In genomic region chr2:180389013-180389412, GRCm38 (mm10) we compare ENCODE assay signal across 27 mouse cellular contexts. TPM values are rescaled to one million over a fixed set of nuclear protein-coding genes. Genes with fewer than 3 reads are reported as not detected.
DNase-seq lines count a peak whose midpoint lies in the region; ATAC-seq and TF ChIP-seq lines count a peak whose summit lies in the region.
"Had no signal": no experiment of that assay in that cellular context is flagged by ENCODE, and none has a peak within 500 bp of the region (broad histone marks: within the 10 kb centered on the region; RNA-seq: fewer than 3 reads in every experiment).

No protein-coding gene starts in this region.

- peak overlapping the region; percentile 54 for H3K4me3 ChIP-seq in heart, adult 2 months
- H3K4me3 ChIP-seq in heart, embryonic 15.5 days = peak overlapping the region; percentile 73
- peak overlapping the region; percentile 15; the same call in 1 of the 2 replicates for H3K4me3 ChIP-seq in lung, embryonic 14.5 days (ENCODE audit: low read depth, low read length)
- no peak overlapping the region for H3K4me3 ChIP-seq in stomach, postnatal 0 days (ENCODE audit: low read depth, low read length)
- H3K4me3 ChIP-seq: forebrain, embryonic 15.5 days; hindbrain, embryonic 13.5 days; midbrain, embryonic 12.5 days; neural tube, embryonic 12.5 days had no signal

- H3K36me3 ChIP-seq in heart, adult 2 months (ENCODE audit: control insufficient read depth, insufficient read depth, low read length) = peaks cover 4% of the 10 kb centered on the region; the same call in 1 of the 2 replicates
- no peaks in the 10 kb centered on the region for H3K36me3 ChIP-seq in heart, embryonic 15.5 days
- no peaks in the 10 kb centered on the region for H3K36me3 ChIP-seq in lung, embryonic 14.5 days (ENCODE audit: insufficient read depth)
- no peaks in the 10 kb centered on the region for H3K36me3 ChIP-seq in stomach, postnatal 0 days (ENCODE audit: control insufficient read depth, insufficient read depth, low read length)
- H3K36me3 ChIP-seq: forebrain, embryonic 15.5 days; hindbrain, embryonic 13.5 days; midbrain, embryonic 12.5 days; neural tube, embryonic 12.5 days had no signal

- no peaks in the 10 kb centered on the region for H3K9me3 ChIP-seq in heart, embryonic 15.5 days (replicated peaks)
- H3K9me3 ChIP-seq in lung, embryonic 14.5 days (ENCODE audit: low read depth, low read length) = no peaks in the 10 kb centered on the region
- no peaks in the 10 kb centered on the region for H3K9me3 ChIP-seq in stomach, postnatal 0 days (ENCODE audit: control insufficient read depth, low read length)
- H3K9me3 ChIP-seq: forebrain, embryonic 15.5 days; hindbrain, embryonic 13.5 days; midbrain, embryonic 12.5 days; neural tube, embryonic 12.5 days had no signal

- peaks cover 11% of the 10 kb centered on the region for H3K4me1 ChIP-seq in heart, adult 2 months (ENCODE audit: control insufficient read depth, insufficient read depth, low read length)
- peaks cover 37% of the 10 kb centered on the region for H3K4me1 ChIP-seq in heart, embryonic 15.5 days (replicated peaks)
- no peaks in the 10 kb centered on the region for H3K4me1 ChIP-seq in lung, embryonic 14.5 days (ENCODE audit: insufficient read depth)
- H3K4me1 ChIP-seq in stomach, postnatal 0 days (replicated peaks; ENCODE audit: control insufficient read depth, insufficient read depth) = no peaks in the 10 kb centered on the region; the same call in 1 of the 2 replicates

- 42% methylated on average over 12 of the region's 12 CpGs for WGBS in heart, adult 2 months
- 35% methylated on average over 12 of the region's 12 CpGs for WGBS in heart, embryonic 15.5 days
- WGBS in lung, embryonic 14.5 days = 62% methylated on average over 12 of the region's 12 CpGs
- 66% methylated on average over 12 of the region's 12 CpGs for WGBS in stomach, postnatal 0 days

- TF ChIP-seq POLR2A in heart, adult 2 months (IDR thresholded peaks at IDR 0.05; ENCODE audit: insufficient read depth, low read depth, low read length) = peak; percentile 69; the same call in 1 of the 2 replicates

- no peaks in the 10 kb centered on the region for H3K27me3 ChIP-seq in heart, adult 2 months (ENCODE audit: control insufficient read depth, insufficient read depth, low read length)
- peaks cover 12% of the 10 kb centered on the region; the same call in 1 of the 2 replicates for H3K27me3 ChIP-seq in heart, embryonic 15.5 days
- peaks cover 50% of the 10 kb centered on the region for H3K27me3 ChIP-seq in lung, embryonic 14.5 days (ENCODE audit: insufficient read depth, low read length)
- no peaks in the 10 kb centered on the region for H3K27me3 ChIP-seq in stomach, postnatal 0 days (ENCODE audit: control insufficient read depth, insufficient read depth, low read length)

- H3K4me2 ChIP-seq in heart, embryonic 15.5 days = peak overlapping the region; percentile 71
- peak overlapping the region; percentile 27; the same call in 1 of the 2 replicates for H3K4me2 ChIP-seq in lung, embryonic 14.5 days
- peak overlapping the region; percentile 14; the same call in 1 of the 2 replicates for H3K4me2 ChIP-seq in stomach, postnatal 0 days (replicated peaks; ENCODE audit: low read depth)
- H3K4me2 ChIP-seq: forebrain, embryonic 15.5 days; hindbrain, embryonic 13.5 days; liver, embryonic 11.5 days; midbrain, embryonic 12.5 days; neural tube, embryonic 12.5 days had no signal

- intact Hi-C loops in heart, adult 2 months (cut with DNase I) = no loop called here
- intact Hi-C loops in heart, postnatal 36 days (cut with DNase I) = no loop called here
- intact Hi-C loops in heart, postnatal 14 days (cut with DNase I) = no loop called here

- H3K27ac ChIP-seq in heart, adult 2 months = peak overlapping the region; percentile 89
- peak overlapping the region; percentile 97 for H3K27ac ChIP-seq in heart, embryonic 15.5 days
- no peak overlapping the region for H3K27ac ChIP-seq in lung, embryonic 14.5 days (ENCODE audit: low read depth)
- H3K27ac ChIP-seq in stomach, postnatal 0 days (replicated peaks) = no peak overlapping the region
- H3K27ac ChIP-seq: forebrain, embryonic 15.5 days; hindbrain, embryonic 13.5 days; midbrain, embryonic 12.5 days; neural tube, embryonic 12.5 days had no signal

- H3K79me2 ChIP-seq in heart, adult 2 months (replicated peaks; ENCODE audit: control insufficient read depth, insufficient read depth, low read length) = no peaks in the 10 kb centered on the region

- peak overlapping the region; percentile 80 for H3K9ac ChIP-seq in heart, adult 2 months (ENCODE audit: low read depth, low read length)
- H3K9ac ChIP-seq in heart, embryonic 15.5 days = peak overlapping the region; percentile 92
- peak overlapping the region; percentile 15; the same call in 1 of the 2 replicates for H3K9ac ChIP-seq in lung, embryonic 14.5 days
- H3K9ac ChIP-seq in stomach, postnatal 0 days (ENCODE audit: low read length) = no peak overlapping the region
- H3K9ac ChIP-seq: forebrain, embryonic 15.5 days; hindbrain, embryonic 13.5 days; liver, postnatal 0 days; midbrain, embryonic 12.5 days; neural tube, embryonic 12.5 days had no signal

- DNase-seq in heart, adult 2 months = no peak
- no peak for DNase-seq in heart, postnatal 36 days
- no peak for DNase-seq in heart, postnatal 14 days
- no peak for DNase-seq in lung, embryonic 14.5 days
- no peak for DNase-seq in lung, postnatal 36 days
- no peak for DNase-seq in stomach, postnatal 0 days (ENCODE audit: low spot score)
- DNase-seq: adrenal gland, postnatal 36 days; cerebellum, adult 9-10 months; gastrocnemius, postnatal 36 days; kidney, adult 9 months; kidney, postnatal 14 days; liver, postnatal 0 days; lung, postnatal 10 days; retina, postnatal 1 day; right cerebral cortex, postnatal 25 days; spleen, adult 18-20 months; thymus, postnatal 25 days had no signal

- no peak for TF ChIP-seq CTCF in heart, adult 2 months (IDR thresholded peaks at IDR 0.05)
- TF ChIP-seq CTCF in lung, embryonic 14.5 days (IDR thresholded peaks at IDR 0.05; ENCODE audit: low read depth) = no peak
- no peak for TF ChIP-seq CTCF in stomach, postnatal 0 days (IDR thresholded peaks at IDR 0.05; ENCODE audit: low read depth)

- no peak for ATAC-seq in heart, embryonic 15.5 days (replicated peaks; ENCODE audit: insufficient number of reproducible peaks, insufficient read depth, low FRiP score, low read depth)
- ATAC-seq in lung, embryonic 14.5 days (ENCODE audit: insufficient read depth) = no peak
- no peak for ATAC-seq in stomach, postnatal 0 days (ENCODE audit: low FRiP score, low TSS enrichment)
- ATAC-seq: forebrain, embryonic 15.5 days; liver, postnatal 0 days had no signal

- TF ChIP-seq EP300 in heart, adult 2 months (IDR thresholded peaks at IDR 0.05; ENCODE audit: insufficient read depth, low read depth, low read length) = no peak
- no peak for TF ChIP-seq EP300 in stomach, postnatal 0 days (optimal IDR thresholded peaks at IDR 0.05)

RNA-seq across cellular contexts. Expression of gene Gata5, which starts 54.5 kb away (rescaled TPM):
- under 1 TPM; 0.63 to 0.89 TPM for total RNA-seq in heart, adult 2 months (2021)
- 1.1 TPM in 2 replicates for polyA plus RNA-seq in heart, adult 2 months (2012; rRNA removed)
- 1 to 10 TPM in 1 of 2 experiments, under 1 TPM in 1; 0.65 to 1.1 TPM for total RNA-seq in heart, postnatal 36 days (2021)
- polyA plus RNA-seq in heart, embryonic 15.5 days (2015; fragmentation: Nextera tagmentation; extraction: Ambion mirVana) = 5.3 and 7.9 TPM in 2 replicates
- total RNA-seq in heart, postnatal 14 days (2021) = 1 to 10 TPM; 1.0 to 1.2 TPM
- 37.4 and 42.7 TPM in 2 replicates for polyA plus RNA-seq in lung, embryonic 14.5 days (2014; fragmentation: Nextera tagmentation; extraction: Ambion mirVana)
- 5.9 and 6.6 TPM in 2 replicates for polyA plus RNA-seq in stomach, postnatal 0 days (2015; fragmentation: Nextera tagmentation; extraction: Ambion mirVana)
- total RNA-seq: gastrocnemius, postnatal 36 days; layer of hippocampus, adult 18-20 months; layer of hippocampus, postnatal 14 days; megakaryocyte progenitor cell, adult 5-6 weeks; monocyte, adult 5-6 weeks had no signal
- polyA plus RNA-seq: forebrain, embryonic 15.5 days; midbrain, embryonic 12.5 days; neural tube, embryonic 12.5 days had no signal

Comparison
In these comparisons a context has a peak if more than half of its experiments do, and no peak if none do; other contexts are left out.
1. H3K27ac ChIP-seq: peak in heart, adult 2 months (single experiment) and heart, embryonic 15.5 days (single experiment); none in lung, embryonic 14.5 days (single experiment) and stomach, postnatal 0 days (single experiment).
2. H3K4me2 ChIP-seq: peak in every context shown above with its lines; median percentile 71 in heart, embryonic 15.5 days; 27 in lung, embryonic 14.5 days; 14 in stomach, postnatal 0 days.